Mouse (Mus musculus): ENCODE results near the gene Snap29. TPM values are rescaled to one million over a fixed set of nuclear protein-coding genes. Genes with fewer than 3 reads are reported as not detected.
A peak's percentile ranks its signal among the peaks of the same experiment; 100 is the strongest.

Snap29 gene
- 7.5 and 8.0 TPM in 2 replicates for polyA plus RNA-seq (2014; fragmentation: Nextera tagmentation; extraction: Ambion mirVana)

DNA sequence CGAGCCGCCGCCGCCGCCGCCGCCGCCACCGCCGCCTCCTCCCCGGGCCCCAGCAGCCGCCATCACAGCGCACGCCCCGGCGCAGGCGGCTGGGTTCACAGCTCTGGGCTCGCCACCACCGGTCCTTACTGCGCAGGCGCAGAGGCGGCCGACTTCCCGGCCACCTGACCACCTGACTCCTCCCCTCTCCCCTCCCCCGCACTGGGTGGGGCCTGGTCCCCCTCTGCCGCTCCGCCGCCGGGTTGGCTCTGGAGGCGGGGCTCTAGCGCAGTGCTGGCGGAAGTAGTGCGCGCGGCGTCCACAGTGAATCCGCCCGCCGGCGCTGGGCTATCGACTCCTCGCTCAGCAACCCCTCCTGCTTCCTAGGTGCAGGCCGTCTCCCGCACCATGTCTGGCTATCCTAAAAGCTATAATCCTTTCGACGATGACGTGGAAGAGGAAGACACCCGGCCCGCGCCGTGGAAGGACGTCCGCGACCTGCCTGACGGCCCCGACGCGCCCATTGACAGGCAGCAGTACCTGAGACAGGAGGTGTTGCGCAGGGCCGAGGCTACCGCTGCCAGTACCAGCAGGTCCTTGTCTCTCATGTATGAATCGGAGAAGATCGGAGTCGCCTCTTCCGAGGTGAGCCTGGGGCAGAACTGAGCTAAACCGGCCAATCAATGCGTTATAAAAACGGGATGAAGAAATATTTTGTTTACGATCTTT lies at the start of gene Snap29, which contains the start of gene Pi4ka:
Snap29 (plus strand) TSS at position 251 of the 708 bp plus-strand sequence.
Pi4ka (minus strand) TSS at position 579 of the 708 bp plus-strand sequence.
- peak; percentile 98 for ATAC-seq (ENCODE audit: low FRiP score)
- no peaks in the 10 kb centered on the region for H3K27me3 ChIP-seq (ENCODE audit: control insufficient read depth, insufficient read depth, low read length)
- peak; percentile 100 for DNase-seq (ENCODE audit: low spot score, missing footprints)
- H3K36me3 ChIP-seq (ENCODE audit: control insufficient read depth, insufficient read depth, low read length): no peaks in the 10 kb centered on the region
- peak within 1 kb of the TSS; percentile 69 for H3K4me2 ChIP-seq
- peak within 1 kb of the TSS; percentile 74 for H3K4me3 ChIP-seq (ENCODE audit: low read depth, low read length)
- peak within 1 kb of the TSS; percentile 75 for H3K9ac ChIP-seq (ENCODE audit: low read length)
- H3K4me1 ChIP-seq (ENCODE audit: control insufficient read depth, insufficient read depth, low read length): peaks cover 13% of the 10 kb centered on the region
- no peaks in the 10 kb centered on the region for H3K9me3 ChIP-seq (ENCODE audit: control insufficient read depth, low read length)
- WGBS: under 1% methylated on average over 68 of the region's 69 CpGs
- H3K27ac ChIP-seq (ENCODE audit: low read depth, low read length): peak within 1 kb of the TSS; percentile 45

DNA sequence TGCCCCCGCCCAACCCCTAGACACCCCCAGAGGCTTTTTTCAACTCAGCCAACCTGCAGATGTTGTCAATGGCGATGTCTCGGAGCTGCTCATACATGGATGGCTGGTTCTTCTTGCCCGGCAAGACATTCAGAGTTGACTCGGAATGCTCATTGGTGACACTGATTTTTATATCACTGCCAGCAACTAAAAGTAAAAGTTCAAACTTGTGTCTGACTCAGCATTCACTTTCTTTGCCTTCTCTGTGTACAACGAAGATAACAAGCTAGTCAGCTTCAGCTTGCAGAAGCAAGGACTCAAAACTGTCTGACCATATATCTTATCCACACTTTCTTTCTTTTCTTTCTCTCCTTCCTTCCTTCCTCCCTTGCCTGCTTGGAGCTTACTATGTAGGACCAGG lies 49.8 kb upstream of the Snap29 start:
- Histone ChIP-seq H3K27me3 (ENCODE audit: control insufficient read depth, insufficient read depth, low read length) (no peaks in the 10 kb centered on the region), H3K9me3 (ENCODE audit: control insufficient read depth, low read length) (no peaks in the 10 kb centered on the region), H3K36me3 (ENCODE audit: control insufficient read depth, insufficient read depth, low read length) (peaks cover 5% of the 10 kb centered on the region; the same call in 1 of the 2 replicates), H3K4me1 (ENCODE audit: control insufficient read depth, insufficient read depth, low read length) (no peaks in the 10 kb centered on the region), H3K27ac (ENCODE audit: low read depth, low read length) (no peak overlapping the region), H3K4me3 (ENCODE audit: low read depth, low read length) (no peak overlapping the region), H3K4me2 (no peak overlapping the region), H3K9ac (ENCODE audit: low read length) (no peak overlapping the region)
- no peak for ATAC-seq (ENCODE audit: low FRiP score)
- DNase-seq (ENCODE audit: low spot score, missing footprints): no peak
- WGBS: 91% methylated on average over 6 of the region's 6 CpGs

DNA sequence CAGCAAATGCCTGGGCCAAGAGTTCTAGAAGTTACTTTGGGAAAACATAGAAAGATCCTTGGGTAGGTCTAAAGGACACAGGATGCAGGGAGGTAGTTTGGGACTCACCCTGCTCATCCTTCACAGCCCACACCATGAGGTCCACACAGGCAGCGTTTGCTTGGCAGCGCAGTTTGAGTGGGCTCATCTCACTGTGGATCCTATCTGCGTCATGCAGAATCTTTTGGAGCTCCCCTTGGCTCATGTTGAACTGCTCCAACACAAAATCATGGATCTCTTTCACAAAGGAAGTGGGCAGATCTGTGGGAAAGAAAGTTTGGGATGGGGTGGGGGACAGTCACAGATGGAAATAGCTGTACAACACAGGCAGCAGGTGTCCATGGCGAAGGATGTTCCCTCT lies 47.0 kb upstream of the Snap29 start:
- H3K4me2 ChIP-seq: no peak overlapping the region
- H3K27me3 ChIP-seq (ENCODE audit: control insufficient read depth, insufficient read depth, low read length): no peaks in the 10 kb centered on the region
- no peaks in the 10 kb centered on the region for H3K4me1 ChIP-seq (ENCODE audit: control insufficient read depth, insufficient read depth, low read length)
- H3K9ac ChIP-seq (ENCODE audit: low read length): no peak overlapping the region
- ATAC-seq (ENCODE audit: low FRiP score) (no peak), DNase-seq (ENCODE audit: low spot score, missing footprints) (no peak)
- H3K9me3 ChIP-seq (ENCODE audit: control insufficient read depth, low read length): no peaks in the 10 kb centered on the region
- H3K27ac ChIP-seq (ENCODE audit: low read depth, low read length): no peak overlapping the region
- no peak overlapping the region for H3K4me3 ChIP-seq (ENCODE audit: low read depth, low read length)
- 93% methylated on average over 4 of the region's 4 CpGs for WGBS
- peaks cover 3% of the 10 kb centered on the region; the same call in 1 of the 2 replicates for H3K36me3 ChIP-seq (ENCODE audit: control insufficient read depth, insufficient read depth, low read length)

DNA sequence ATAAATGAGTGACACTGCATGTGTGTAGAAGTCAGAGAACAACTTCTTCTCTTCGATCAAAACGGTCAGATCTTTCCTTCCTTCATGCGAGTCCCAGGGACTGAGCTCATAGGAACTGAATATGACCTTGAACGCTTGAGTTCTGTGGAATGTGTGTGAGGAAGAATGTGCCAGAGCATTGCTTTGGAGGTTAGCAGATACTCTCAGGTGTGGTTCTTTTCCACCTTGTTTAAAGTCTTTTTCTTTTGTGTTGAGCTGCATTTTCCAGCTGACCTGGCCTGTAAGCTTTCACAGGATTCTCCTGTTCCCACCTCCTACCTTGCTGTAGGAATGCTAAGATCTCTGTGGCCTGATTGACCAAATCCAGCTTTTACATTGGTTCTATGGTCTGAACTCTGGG lies 23.5 kb upstream of the Snap29 start:
- H3K4me2 ChIP-seq: no peak overlapping the region
- H3K36me3 ChIP-seq (ENCODE audit: control insufficient read depth, insufficient read depth, low read length): no peaks in the 10 kb centered on the region; the same call in 1 of the 2 replicates
- H3K4me3 ChIP-seq (ENCODE audit: low read depth, low read length): no peak overlapping the region
- H3K27me3 ChIP-seq (ENCODE audit: control insufficient read depth, insufficient read depth, low read length): no peaks in the 10 kb centered on the region
- H3K9me3 ChIP-seq (ENCODE audit: control insufficient read depth, low read length): no peaks in the 10 kb centered on the region
- DNase-seq (ENCODE audit: low spot score, missing footprints) (no peak), ATAC-seq (ENCODE audit: low FRiP score) (no peak)
- no peak overlapping the region for H3K9ac ChIP-seq (ENCODE audit: low read length)
- no peak overlapping the region for H3K27ac ChIP-seq (ENCODE audit: low read depth, low read length)
- 93% methylated on average over 4 of the region's 4 CpGs for WGBS
- no peaks in the 10 kb centered on the region for H3K4me1 ChIP-seq (ENCODE audit: control insufficient read depth, insufficient read depth, low read length)

DNA sequence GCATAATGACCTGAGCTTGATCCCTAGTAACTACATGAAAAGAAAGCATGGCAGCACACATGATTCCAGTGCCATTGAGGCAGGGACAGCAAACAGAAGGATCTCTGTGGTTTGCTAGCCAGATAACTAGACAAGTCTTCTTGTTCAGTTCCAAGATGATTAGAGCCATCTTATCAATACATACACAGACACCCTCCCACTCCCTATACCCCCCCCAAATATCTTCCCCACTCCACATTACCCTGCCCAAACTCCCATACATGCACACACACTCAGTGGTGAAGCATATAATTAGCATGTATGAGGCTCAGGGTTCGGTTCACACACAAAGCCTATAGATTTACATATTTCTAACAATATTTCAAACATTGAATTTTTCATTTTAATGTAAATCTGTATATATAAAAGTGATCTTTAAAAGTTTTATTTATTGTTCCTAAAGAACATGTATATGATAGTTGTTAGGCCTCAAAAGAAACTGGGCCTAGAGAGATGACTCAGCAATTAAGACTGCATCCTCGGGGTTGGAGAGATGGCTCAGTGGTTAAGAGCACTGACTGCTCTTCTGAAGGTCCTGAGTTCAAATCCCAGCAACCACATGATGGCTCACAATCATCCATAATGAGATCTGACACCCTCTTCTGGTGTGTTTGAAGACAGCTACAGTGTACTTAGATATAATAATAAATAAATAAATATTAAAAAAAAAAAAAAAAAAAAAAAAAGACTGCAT lies 22.0 kb upstream of the Snap29 start:
- no peak overlapping the region for H3K4me3 ChIP-seq (ENCODE audit: low read depth, low read length)
- no peaks in the 10 kb centered on the region for H3K9me3 ChIP-seq (ENCODE audit: control insufficient read depth, low read length)
- WGBS: 87% methylated on average over 2 of the region's 2 CpGs
- DNase-seq (ENCODE audit: low spot score, missing footprints) (no peak), ATAC-seq (ENCODE audit: low FRiP score) (no peak)
- no peak overlapping the region for H3K9ac ChIP-seq (ENCODE audit: low read length)
- no peaks in the 10 kb centered on the region for H3K36me3 ChIP-seq (ENCODE audit: control insufficient read depth, insufficient read depth, low read length)
- no peaks in the 10 kb centered on the region for H3K4me1 ChIP-seq (ENCODE audit: control insufficient read depth, insufficient read depth, low read length)
- no peaks in the 10 kb centered on the region for H3K27me3 ChIP-seq (ENCODE audit: control insufficient read depth, insufficient read depth, low read length)
- no peak overlapping the region for H3K27ac ChIP-seq (ENCODE audit: low read depth, low read length)
- no peak overlapping the region for H3K4me2 ChIP-seq

DNA sequence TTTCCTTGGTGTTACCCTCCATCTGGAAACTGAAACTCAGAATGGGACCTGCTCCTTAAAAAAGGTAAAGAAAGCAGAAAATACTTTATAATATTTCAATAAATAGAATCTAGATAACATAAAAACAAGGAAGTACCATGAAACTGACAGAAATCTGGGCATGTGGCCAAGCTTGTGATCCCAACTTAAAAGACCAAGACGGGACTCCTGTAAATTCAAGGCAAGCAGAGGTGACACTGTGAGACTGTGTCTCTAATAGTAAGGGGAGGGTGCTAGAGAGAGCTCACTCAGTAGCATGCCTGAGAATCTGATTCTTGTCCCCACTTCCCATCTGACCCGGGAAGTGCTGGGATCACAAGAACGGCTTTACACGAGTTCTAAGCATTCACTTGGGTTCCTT lies 13.0 kb upstream of the Snap29 start:
- H3K4me1 ChIP-seq (ENCODE audit: control insufficient read depth, insufficient read depth, low read length): no peaks in the 10 kb centered on the region

DNA sequence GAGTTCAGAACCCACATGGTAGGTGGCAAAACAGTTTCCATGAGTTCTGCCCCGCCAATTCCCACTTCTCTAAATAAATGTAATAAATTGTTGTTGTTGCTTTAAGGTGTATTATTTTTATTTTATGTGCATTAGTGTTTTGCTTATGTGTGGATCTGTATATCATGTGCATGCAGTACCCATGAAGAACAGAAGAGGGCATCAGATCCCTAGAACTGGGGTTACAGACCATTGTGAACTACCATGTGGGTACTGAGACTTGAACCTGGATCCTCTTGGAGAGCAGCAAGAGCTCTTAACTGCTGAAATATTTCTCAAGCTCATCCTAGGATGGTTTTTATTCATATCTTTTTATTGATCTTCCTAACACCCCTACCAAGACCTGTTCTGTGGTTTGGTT lies 2.9 kb upstream of the Snap29 start:
- 64% methylated on average over 1 of the region's 1 CpGs for WGBS
- Histone ChIP-seq H3K4me1 (ENCODE audit: control insufficient read depth, insufficient read depth, low read length) (peaks cover 13% of the 10 kb centered on the region), H3K4me2 (no peak overlapping the region), H3K9ac (ENCODE audit: low read length) (no peak overlapping the region), H3K36me3 (ENCODE audit: control insufficient read depth, insufficient read depth, low read length) (no peaks in the 10 kb centered on the region), H3K27ac (ENCODE audit: low read depth, low read length) (no peak overlapping the region), H3K4me3 (ENCODE audit: low read depth, low read length) (no peak overlapping the region), H3K9me3 (ENCODE audit: control insufficient read depth, low read length) (no peaks in the 10 kb centered on the region), H3K27me3 (ENCODE audit: control insufficient read depth, insufficient read depth, low read length) (no peaks in the 10 kb centered on the region)
- ATAC-seq (ENCODE audit: low FRiP score) (no peak), DNase-seq (ENCODE audit: low spot score, missing footprints) (no peak)

More for the DNA sequence above, 13.0 kb upstream of the Snap29 start:
- DNase-seq (ENCODE audit: low spot score, missing footprints) (no peak), ATAC-seq (ENCODE audit: low FRiP score) (no peak)
- H3K4me3 ChIP-seq (ENCODE audit: low read depth, low read length): no peak overlapping the region
- H3K9ac ChIP-seq (ENCODE audit: low read length): no peak overlapping the region
- H3K27me3 ChIP-seq (ENCODE audit: control insufficient read depth, insufficient read depth, low read length): no peaks in the 10 kb centered on the region
- no peak overlapping the region for H3K4me2 ChIP-seq
- no peaks in the 10 kb centered on the region for H3K36me3 ChIP-seq (ENCODE audit: control insufficient read depth, insufficient read depth, low read length)
- H3K27ac ChIP-seq (ENCODE audit: low read depth, low read length): no peak overlapping the region
- H3K9me3 ChIP-seq (ENCODE audit: control insufficient read depth, low read length): no peaks in the 10 kb centered on the region
- WGBS: 86% methylated on average over 4 of the region's 4 CpGs

DNA sequence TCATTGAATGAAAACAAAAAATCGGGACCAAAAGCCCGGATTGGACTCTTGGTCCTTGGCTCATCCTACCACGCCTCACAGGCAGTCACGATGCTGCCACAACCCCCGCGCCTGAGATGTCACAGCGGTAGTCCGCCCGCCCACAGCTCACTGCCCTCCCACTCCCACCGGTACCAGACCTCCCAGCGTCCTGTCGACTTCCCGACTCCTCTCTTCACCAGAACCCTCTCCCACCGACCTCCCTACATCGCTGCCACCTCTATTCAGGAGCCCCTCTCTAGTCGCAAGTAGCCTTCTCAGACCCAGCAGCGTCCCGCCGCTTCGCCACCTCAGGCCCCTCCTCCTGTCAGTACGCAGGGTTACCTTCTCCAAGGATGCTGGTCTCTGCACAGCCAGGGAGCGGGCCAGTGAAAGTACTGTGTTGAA lies 502 bp upstream of the Snap29 start:
- peak; percentile 98 for DNase-seq (ENCODE audit: low spot score, missing footprints)
- ATAC-seq (ENCODE audit: low FRiP score): peak; percentile 87
- Histone ChIP-seq H3K27ac (ENCODE audit: low read depth, low read length) (peak overlapping the region; percentile 45), H3K27me3 (ENCODE audit: control insufficient read depth, insufficient read depth, low read length) (no peaks in the 10 kb centered on the region), H3K4me3 (ENCODE audit: low read depth, low read length) (peak overlapping the region; percentile 74), H3K9ac (ENCODE audit: low read length) (peak overlapping the region; percentile 75), H3K4me1 (ENCODE audit: control insufficient read depth, insufficient read depth, low read length) (peaks cover 13% of the 10 kb centered on the region), H3K9me3 (ENCODE audit: control insufficient read depth, low read length) (no peaks in the 10 kb centered on the region), H3K4me2 (peak overlapping the region; percentile 68), H3K36me3 (ENCODE audit: control insufficient read depth, insufficient read depth, low read length) (no peaks in the 10 kb centered on the region)
- under 1% methylated on average over 22 of the region's 22 CpGs for whole genome bisulfite sequencing

Data from midbrain, embryonic 11.5 days (tissue).